Mouse (Mus musculus): Measurements from ENCODE around the gene CT030661.1.
"Not testable (repeated sequence)": the region's sequence is repeated elsewhere in the genome, so short reads cannot be mapped to it uniquely, and the experiment has no call there.

Gene CT030661.1

GRCm38 (mm10) chr17:22314730-22315226, at the start of gene CT030661.1:
CT030661.1 (minus strand) TSS chr17:22314837.
- peak; percentile 92 for DNase-seq (ENCODE audit: low read depth, low spot score)

DNA sequence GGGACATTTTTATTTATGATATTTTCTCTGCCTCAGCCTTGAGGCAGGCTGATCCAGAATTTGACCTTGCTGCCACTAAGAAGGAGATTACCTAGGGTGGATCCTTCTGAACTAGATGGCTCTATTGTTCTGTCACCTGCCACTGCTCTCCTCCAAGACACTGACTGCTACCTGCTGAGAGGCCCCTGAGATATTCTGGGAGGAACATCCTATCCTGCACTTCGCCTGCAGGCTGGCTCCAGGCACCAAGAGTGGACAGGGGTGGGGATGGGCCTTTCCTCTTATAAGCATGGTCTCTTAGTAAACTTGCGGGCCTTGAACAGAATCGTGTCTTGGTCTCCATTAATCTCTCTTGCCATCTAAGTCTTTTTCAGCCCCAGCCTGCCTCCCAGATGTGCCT, 49.3 kb upstream of the CT030661.1 start:
- DNase-seq (ENCODE audit: low read depth, low spot score), result no peak

DNA sequence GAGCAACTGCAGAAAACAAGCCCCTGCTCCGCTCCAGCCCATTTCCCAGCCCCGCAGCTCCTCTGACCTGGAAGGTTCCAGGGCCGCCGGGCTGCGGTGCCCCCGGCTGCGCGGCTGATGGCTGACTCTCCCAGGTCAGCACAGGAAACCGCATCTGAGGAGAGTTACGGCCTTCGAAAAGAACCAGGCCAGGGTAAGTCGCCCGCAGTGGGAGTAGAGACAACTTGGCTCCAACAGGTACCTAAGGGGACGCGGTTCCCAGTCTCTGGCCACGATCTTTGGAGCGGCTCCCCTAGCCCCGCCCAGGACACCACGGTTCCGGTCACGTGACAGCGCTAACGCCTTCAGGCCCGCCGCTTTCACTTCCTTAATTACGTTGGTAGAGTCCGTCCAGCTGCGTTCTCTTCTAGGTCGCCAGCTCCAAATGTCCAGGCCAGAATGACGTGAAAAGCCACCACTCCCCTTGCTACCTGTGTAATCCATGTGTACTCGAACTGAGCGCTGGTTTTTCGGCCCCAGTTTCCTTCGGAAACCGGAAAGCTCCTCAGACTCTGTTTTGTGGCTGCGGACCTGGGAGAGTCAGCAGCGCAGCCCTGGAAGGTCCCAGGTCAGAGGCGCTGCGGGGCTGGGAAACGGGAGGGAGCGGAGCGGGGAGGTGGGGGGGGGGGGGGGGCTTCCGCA, 46.6 kb upstream of the CT030661.1 start, which contains the start of the genes Zfp944 and Zfp758:
Gene Zfp944 (minus strand): TSS at position 300 of the 681 bp plus-strand sequence.
Gene Zfp758 (plus strand): TSS at position 353 of the 681 bp plus-strand sequence.
- DNase-seq (ENCODE audit: low read depth, low spot score), result peak; percentile 64

- DNase-seq (ENCODE audit: low read depth, low spot score), result no peak
These were observed 45.9 kb upstream of the CT030661.1 start for GRCm38 (mm10) chr17:22360572-22360971.

DNA sequence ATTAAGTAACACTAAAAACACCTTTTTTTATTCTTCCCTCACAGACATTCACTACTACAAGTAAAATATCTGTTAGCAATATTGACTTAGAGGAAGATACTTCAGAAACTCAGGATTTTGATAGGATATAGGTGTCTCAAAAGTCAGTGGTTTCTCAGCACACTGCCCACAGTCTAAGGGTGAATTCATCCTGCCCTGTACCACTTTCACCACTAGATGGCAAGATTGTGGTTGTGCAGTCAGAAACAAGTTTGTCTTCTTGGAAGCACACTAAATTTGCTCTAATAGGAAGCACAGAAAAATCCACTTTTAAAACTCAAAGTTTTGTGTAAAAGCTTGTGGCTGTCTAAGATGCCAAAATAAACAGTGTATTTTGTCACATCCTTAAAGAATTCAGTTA, 38.2 kb upstream of the CT030661.1 start:
- peak; percentile 48 for DNase-seq (ENCODE audit: low read depth, low spot score)

- not testable (repeated sequence) for DNase-seq (ENCODE audit: low read depth, low spot score)
These were observed 610 bp upstream of the CT030661.1 start for GRCm38 (mm10) chr17:22315247-22315646.

DNA sequence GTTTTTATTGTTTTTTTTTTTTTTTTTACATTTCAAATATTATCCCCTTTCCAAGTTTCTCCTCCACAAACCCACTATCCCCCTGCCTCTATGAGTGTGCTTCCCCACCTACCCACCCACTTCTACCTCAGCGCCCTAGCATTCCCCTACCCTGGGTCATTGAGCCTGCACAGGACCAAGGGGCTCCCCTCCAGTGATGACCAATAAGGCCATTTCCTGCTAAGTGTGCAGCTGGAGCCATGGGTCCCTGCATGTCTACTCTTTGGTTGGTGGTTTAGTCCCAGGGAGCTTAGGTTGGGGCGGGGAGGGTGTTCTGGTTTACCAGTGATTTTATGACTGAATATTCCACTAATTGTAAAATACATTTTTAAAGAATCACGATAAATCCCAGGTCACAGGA, 418 bp downstream of the CT030661.1 start:
- not testable (repeated sequence) for DNase-seq (ENCODE audit: low read depth, low spot score)
